Mouse (Mus musculus) erythroblast, embryonic 14.5 days (primary cell): ENCODE results near the gene Plcxd1.

Source experiments
- GATA1 ChIP-seq: IDR thresholded peaks from 2 replicates; pipeline ENCODE4 v1.6.1; 2012; ENCODE audit warnings: low read length, inconsistent platforms, mixed read lengths
- TAL1 ChIP-seq: IDR thresholded peaks from 3 replicates; pipeline ENCODE4 v1.6.1; 2012; ENCODE audit warnings: low read length, inconsistent platforms, mixed read lengths

DNA sequence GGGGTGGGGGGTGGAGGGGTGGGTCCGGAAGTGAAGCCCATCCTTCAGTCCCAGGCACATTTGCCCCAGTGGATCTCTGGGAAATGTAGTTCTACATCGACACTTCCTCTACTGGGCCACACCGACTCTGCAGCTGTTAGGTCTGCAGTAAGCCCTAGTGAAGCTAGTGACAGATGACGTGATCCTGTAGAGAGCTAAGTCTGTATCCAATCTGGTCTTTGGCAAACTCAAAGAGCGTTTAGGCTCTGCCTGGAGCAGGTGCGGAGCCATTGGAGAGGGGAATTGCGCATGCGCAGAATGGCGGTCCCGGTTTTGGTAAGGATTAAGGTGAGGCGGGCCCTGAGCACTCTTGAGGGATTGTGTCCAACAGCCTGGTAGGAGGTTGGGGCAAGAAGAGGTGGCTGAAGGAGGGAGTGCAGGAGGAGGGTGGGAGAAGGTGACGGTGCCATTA is 10.2 kb downstream of the Plcxd1 start, which contains the start of gene Zfp605:
- TF ChIP-seq GATA1 (no peak), TAL1 (no peak)
